Mouse (Mus musculus) monocyte, adult 5-6 weeks (primary cell): Measurements from ENCODE around the gene Phactr1. TPM values are rescaled to one million over a fixed set of nuclear protein-coding genes. Genes with fewer than 3 reads are reported as not detected.
"Not testable (repeated sequence)": the region's sequence is repeated elsewhere in the genome, so short reads cannot be mapped to it uniquely, and the experiment has no call there.

Experiments used
- ATAC-seq: fragments of 153-309, 156-312 bp; replicated peaks from 2 replicates; pipeline ENCODE4 v1.8.0; 2017; ENCODE audit warnings: mild to moderate bottlenecking; ENCODE audit not compliant: low TSS enrichment, insufficient number of reproducible peaks, severe bottlenecking, poor library complexity, low FRiP score
- total RNA-seq: library from RNA; stranded (forward); fragments of 200-1000, 200-491, 200-594 nt; gene quantifications from 3 replicates; pipeline ENCODE4 v1.2.3, GENCODE M21; 2017

The Phactr1 gene
- total RNA-seq, 1 experiment from 2014 or later = not detected

GRCm38 (mm10) chr13:42906990-42907389 lies 226.6 kb downstream of the Phactr1 start:
- no peak for ATAC-seq

- ATAC-seq = no peak
Measured at GRCm38 (mm10) chr13:42915081-42915480, 234.7 kb downstream of the Phactr1 start.

- ATAC-seq = no peak
Measured at GRCm38 (mm10) chr13:42915851-42916193, 235.4 kb downstream of the Phactr1 start.

GRCm38 (mm10) chr13:42916194-42917033 lies 236.0 kb downstream of the Phactr1 start:
- ATAC-seq = no peak

- ATAC-seq = no peak
Measured at GRCm38 (mm10) chr13:42917251-42917650, 236.8 kb downstream of the Phactr1 start.

- ATAC-seq = no peak
Measured at GRCm38 (mm10) chr13:42920062-42920461, 239.6 kb downstream of the Phactr1 start.

GRCm38 (mm10) chr13:42921769-42922450 lies 241.5 kb downstream of the Phactr1 start:
- no peak for ATAC-seq

GRCm38 (mm10) chr13:42927778-42928177 lies 247.4 kb downstream of the Phactr1 start:
- ATAC-seq = no peak

- no peak for ATAC-seq
Measured at GRCm38 (mm10) chr13:42929529-42930235, 249.3 kb downstream of the Phactr1 start.

GRCm38 (mm10) chr13:42932046-42932445 lies 251.6 kb downstream of the Phactr1 start:
- no peak for ATAC-seq

GRCm38 (mm10) chr13:42934538-42935126 lies 254.2 kb downstream of the Phactr1 start:
- no peak for ATAC-seq

- no peak for ATAC-seq
Measured at GRCm38 (mm10) chr13:42937871-42938270, 257.4 kb downstream of the Phactr1 start.

- ATAC-seq = no peak
Measured at GRCm38 (mm10) chr13:42938346-42938745, 257.9 kb downstream of the Phactr1 start.

GRCm38 (mm10) chr13:42940271-42940670 lies 259.8 kb downstream of the Phactr1 start:
- no peak for ATAC-seq

GRCm38 (mm10) chr13:42944106-42944505 lies 263.7 kb downstream of the Phactr1 start:
- no peak for ATAC-seq

GRCm38 (mm10) chr13:42945201-42945600 lies 264.8 kb downstream of the Phactr1 start:
- ATAC-seq = not testable (repeated sequence)

GRCm38 (mm10) chr13:42948717-42949265 lies 268.4 kb downstream of the Phactr1 start:
- ATAC-seq = no peak

GRCm38 (mm10) chr13:42949336-42949735 lies 268.9 kb downstream of the Phactr1 start:
- ATAC-seq = no peak

GRCm38 (mm10) chr13:42950056-42950455 lies 269.6 kb downstream of the Phactr1 start:
- ATAC-seq = no peak
